Mouse (Mus musculus) midbrain, embryonic 15.5 days (tissue): Measurements from ENCODE around the gene D5Ertd579e. TPM values are rescaled to one million over a fixed set of nuclear protein-coding genes. Genes with fewer than 3 reads are reported as not detected.
"Not testable (repeated sequence)": the region's sequence is repeated elsewhere in the genome, so short reads cannot be mapped to it uniquely, and the experiment has no call there.

Source experiments
- ATAC-seq: fragments of 200-750 bp; cut with Nextera tagmentation; replicated peaks from 2 replicates; pipeline ENCODE4 v1.8.0; 2017; ENCODE audit warnings: moderate TSS enrichment
- H3K27ac ChIP-seq: fragments of 300-500 bp; sonication (generic); 2 replicates; pipeline ENCODE4 v1.5.1; 2015; ENCODE audit warnings: mild to moderate bottlenecking, inconsistent platforms
- H3K27me3 ChIP-seq: fragments of 300-500 bp; sonication (generic); replicated peaks from 2 replicates; pipeline ENCODE4 v1.6.1; 2015; ENCODE audit warnings: inconsistent platforms
- H3K36me3 ChIP-seq: fragments of 300-500 bp; sonication (generic); replicated peaks from 2 replicates; pipeline ENCODE4 v1.6.1; 2015; ENCODE audit warnings: inconsistent platforms
- H3K4me1 ChIP-seq: fragments of 300-500 bp; sonication (generic); 2 replicates; pipeline ENCODE4 v1.6.1; 2015; ENCODE audit warnings: inconsistent platforms
- H3K4me2 ChIP-seq: fragments of 300-500 bp; sonication (generic); 2 replicates; pipeline ENCODE4 v1.6.1; 2015; ENCODE audit warnings: inconsistent platforms, mild to moderate bottlenecking, moderate library complexity
- H3K4me3 ChIP-seq: fragments of 300-500 bp; sonication (generic); 2 replicates; pipeline ENCODE4 v1.5.1; 2015; ENCODE audit warnings: mild to moderate bottlenecking, inconsistent platforms
- H3K9ac ChIP-seq: fragments of 300-500 bp; sonication (generic); 2 replicates; pipeline ENCODE4 v1.6.1; 2015; ENCODE audit warnings: mild to moderate bottlenecking, inconsistent platforms
- H3K9me3 ChIP-seq: fragments of 300-500 bp; sonication (generic); 2 replicates; pipeline ENCODE4 v1.6.1; 2016; ENCODE audit warnings: inconsistent platforms
- WGBS: fragments of 180-500 bp; shearing (Covaris S2); methylation state at CpG from one replicate; pipeline ENCODE4 v1.1.7; 2015; ENCODE audit warnings: mixed read lengths; 5-methylcytosine and 5-hydroxymethylcytosine counted together
- polyA plus RNA-seq: library from polyadenylated mRNA; unstranded; fragments of >200 nt; fragmentation: Nextera tagmentation; extraction: Ambion mirVana; gene quantifications from 2 replicates; pipeline ENCODE4 v1.2.1, GENCODE M21; 2015

Gene D5Ertd579e
- polyA plus RNA-seq, 1 experiment from 2014 or later, result 44.0 TPM

DNA sequence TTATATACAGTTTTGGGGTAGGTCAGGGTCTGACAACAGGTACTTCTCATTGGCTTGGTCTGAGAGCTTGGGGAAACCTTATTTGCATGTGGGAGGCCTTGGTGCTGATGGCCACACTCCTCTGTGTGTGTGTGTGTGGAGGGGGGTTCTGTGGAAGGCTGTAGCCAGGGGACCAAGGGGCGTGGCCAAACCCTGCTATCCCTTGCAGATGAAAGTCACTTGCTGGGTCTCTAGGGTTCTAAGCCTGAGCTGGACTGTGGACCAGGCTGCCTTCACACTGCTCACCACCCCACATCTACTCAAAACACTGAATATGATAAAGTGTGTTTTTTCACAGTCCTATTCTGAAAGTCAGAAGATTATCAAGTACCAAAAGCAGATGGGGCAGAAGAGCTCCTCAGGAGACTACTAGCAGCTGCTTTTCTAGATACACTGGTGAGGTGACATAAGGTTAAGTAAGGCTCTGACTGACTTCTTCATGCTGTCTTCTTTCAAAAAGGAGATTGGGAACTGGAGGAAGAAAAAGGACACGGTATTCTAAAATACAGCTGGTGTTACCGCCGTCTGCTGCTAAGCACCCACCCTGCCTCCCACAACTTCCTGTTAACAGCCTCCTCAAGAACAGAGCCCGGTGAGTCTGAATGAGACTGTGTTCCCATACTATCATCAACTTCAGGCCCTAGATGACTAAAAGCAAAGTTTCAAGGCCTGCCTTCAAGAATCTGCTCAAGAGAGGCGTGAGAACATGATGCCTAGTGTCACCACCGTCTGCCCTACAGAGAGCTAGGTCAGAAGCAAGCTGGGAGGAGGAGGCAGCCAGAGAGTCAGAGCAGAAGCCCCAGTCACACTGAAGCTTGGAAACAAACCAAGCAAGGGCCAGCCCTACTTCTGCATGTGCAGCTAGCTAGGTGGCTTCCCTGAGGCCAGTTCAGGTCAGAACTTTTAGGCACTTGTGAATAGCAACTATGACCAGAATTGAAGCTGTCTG is 26.5 kb downstream of the D5Ertd579e start:
- ATAC-seq, result no peak
- Histone ChIP-seq H3K9ac (no peak overlapping the region), H3K9me3 (no peaks in the 10 kb centered on the region), H3K36me3 (peaks cover 7% of the 10 kb centered on the region; the same call in 1 of the 2 replicates), H3K4me3 (no peak overlapping the region), H3K4me1 (no peaks in the 10 kb centered on the region), H3K27ac (no peak overlapping the region), H3K4me2 (no peak overlapping the region), H3K27me3 (no peaks in the 10 kb centered on the region)
- 85% methylated on average over 7 of the region's 7 CpGs for WGBS

DNA sequence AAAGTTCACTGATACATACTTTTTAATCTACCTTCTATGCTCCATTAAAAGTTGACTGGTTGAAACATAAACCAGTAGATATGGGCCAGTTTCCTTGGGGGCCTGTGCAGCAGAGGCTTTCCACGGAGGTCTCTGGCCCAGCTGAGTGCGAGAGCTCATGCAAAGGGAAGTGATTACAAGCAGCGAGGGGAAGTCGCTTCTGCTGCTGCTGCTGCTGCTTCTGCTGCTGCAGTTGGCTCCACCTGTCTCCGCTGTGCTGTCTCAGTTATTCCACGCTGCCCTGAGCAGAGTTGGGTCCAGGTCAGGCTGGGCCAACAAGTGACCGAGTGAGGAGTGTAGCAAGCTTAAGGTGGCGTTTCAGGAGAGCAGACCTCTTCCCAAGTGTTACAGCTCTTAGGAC is 27.3 kb downstream of the D5Ertd579e start:
- Histone ChIP-seq H3K4me1 (no peaks in the 10 kb centered on the region), H3K4me3 (no peak overlapping the region), H3K27me3 (no peaks in the 10 kb centered on the region), H3K36me3 (peaks cover 7% of the 10 kb centered on the region; the same call in 1 of the 2 replicates), H3K4me2 (no peak overlapping the region), H3K9me3 (no peaks in the 10 kb centered on the region), H3K9ac (no peak overlapping the region), H3K27ac (no peak overlapping the region)
- no peak for ATAC-seq
- WGBS, result 95% methylated on average over 8 of the region's 8 CpGs

- ATAC-seq, H3K4me2 ChIP-seq, H3K4me1 ChIP-seq, H3K9ac ChIP-seq, H3K27ac ChIP-seq, H3K27me3 ChIP-seq, H3K9me3 ChIP-seq, H3K36me3 ChIP-seq, H3K4me3 ChIP-seq: not testable (repeated sequence)
- WGBS, result 94% methylated on average over 2 of the region's 2 CpGs
Measured at GRCm38 (mm10) chr5:36667986-36668385, 27.8 kb downstream of the D5Ertd579e start.

DNA sequence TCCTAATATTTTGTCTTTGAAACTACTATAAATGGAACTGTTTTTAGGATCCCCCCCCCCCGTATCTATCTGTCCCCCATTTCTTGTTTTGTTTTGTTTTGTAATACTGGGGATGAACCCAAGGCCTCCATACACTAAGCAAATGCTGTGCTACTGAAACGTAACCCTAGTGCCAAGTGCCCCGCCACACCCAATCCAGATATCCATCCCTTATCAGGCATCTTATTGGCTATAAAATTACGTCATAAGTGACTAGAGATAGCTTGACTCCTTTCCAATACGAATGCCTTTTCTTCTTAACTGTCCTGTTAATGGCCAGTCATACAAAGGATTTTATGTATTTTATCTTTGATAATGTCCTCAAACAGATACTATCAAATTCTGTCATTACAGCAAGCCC is 28.7 kb downstream of the D5Ertd579e start:
- no peaks in the 10 kb centered on the region for H3K4me1 ChIP-seq
- no peak overlapping the region for H3K4me2 ChIP-seq
- H3K4me3 ChIP-seq, result no peak overlapping the region
- H3K27me3 ChIP-seq, result no peaks in the 10 kb centered on the region
- ATAC-seq, result no peak
- no peak overlapping the region for H3K27ac ChIP-seq
- no peak overlapping the region for H3K9ac ChIP-seq
- 91% methylated on average over 5 of the region's 5 CpGs for WGBS
- no peaks in the 10 kb centered on the region for H3K9me3 ChIP-seq
- peaks cover 7% of the 10 kb centered on the region; the same call in 1 of the 2 replicates for H3K36me3 ChIP-seq

GRCm38 (mm10) chr5:36666699-36667098 is 29.1 kb downstream of the D5Ertd579e start:
- not testable (repeated sequence) for H3K4me2 ChIP-seq, H3K36me3 ChIP-seq, H3K9ac ChIP-seq, ATAC-seq, H3K4me3 ChIP-seq, H3K27me3 ChIP-seq, H3K4me1 ChIP-seq, H3K9me3 ChIP-seq, H3K27ac ChIP-seq
- 93% methylated on average over 2 of the region's 2 CpGs for WGBS

- WGBS, result 81% methylated on average over 2 of the region's 2 CpGs
- Histone ChIP-seq H3K27ac (no peak overlapping the region), H3K9ac (no peak overlapping the region), H3K27me3 (no peaks in the 10 kb centered on the region), H3K9me3 (no peaks in the 10 kb centered on the region), H3K4me3 (no peak overlapping the region), H3K36me3 (0 out of 2 replicates have a peak, but pooled peaks cover 3% of the 10 kb centered on the region), H3K4me1 (no peaks in the 10 kb centered on the region), H3K4me2 (no peak overlapping the region)
- ATAC-seq, result no peak
Measured at GRCm38 (mm10) chr5:36663329-36663728, 32.5 kb downstream of the D5Ertd579e start.

DNA sequence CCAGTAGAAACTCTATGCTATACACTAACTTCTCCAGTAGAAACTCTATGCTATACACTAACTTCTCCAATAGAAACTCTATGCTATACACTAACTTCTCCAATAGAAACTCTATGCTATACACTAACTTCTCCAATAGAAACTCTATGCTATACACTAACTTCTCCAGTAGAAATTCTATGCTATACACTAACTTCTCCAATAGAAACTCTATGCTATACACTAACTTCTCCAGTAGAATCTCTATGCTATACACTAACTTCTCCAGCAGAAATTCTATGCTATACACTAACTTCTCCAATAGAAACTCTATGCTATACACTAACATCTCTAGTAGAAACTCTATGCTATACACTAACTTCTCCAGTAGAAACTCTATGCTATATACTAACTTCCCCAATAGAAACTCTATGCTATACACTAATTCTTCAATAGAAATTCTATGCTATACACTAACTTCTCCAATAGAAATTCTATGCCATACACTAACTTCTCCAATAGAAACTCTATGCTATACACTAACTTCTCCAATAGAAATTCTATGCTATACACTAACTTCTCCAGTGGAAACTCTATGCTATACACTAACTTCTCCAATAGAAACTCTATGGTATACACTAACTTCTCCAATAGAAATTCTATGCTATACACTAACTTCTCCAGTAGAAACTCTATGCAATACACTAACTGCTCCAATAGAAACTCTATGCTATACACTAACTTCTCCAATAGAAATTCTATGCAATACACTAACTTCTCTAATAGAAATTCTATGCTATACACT is 34.7 kb downstream of the D5Ertd579e start:
- not testable (repeated sequence) for H3K27me3 ChIP-seq, H3K36me3 ChIP-seq, H3K9ac ChIP-seq, H3K4me2 ChIP-seq, H3K9me3 ChIP-seq, H3K27ac ChIP-seq, H3K4me1 ChIP-seq, H3K4me3 ChIP-seq, ATAC-seq

- 79% methylated on average over 5 of the region's 5 CpGs for WGBS
- Histone ChIP-seq H3K9me3 (no peaks in the 10 kb centered on the region), H3K4me1 (0 out of 2 replicates have a peak, but pooled peaks cover 3% of the 10 kb centered on the region), H3K27ac (no peak overlapping the region), H3K9ac (no peak overlapping the region), H3K27me3 (no peaks in the 10 kb centered on the region), H3K4me3 (no peak overlapping the region), H3K4me2 (no peak overlapping the region), H3K36me3 (0 out of 2 replicates have a peak, but pooled peaks cover 3% of the 10 kb centered on the region)
- ATAC-seq, result no peak
Measured at GRCm38 (mm10) chr5:36625612-36626011, 70.2 kb downstream of the D5Ertd579e start.

DNA sequence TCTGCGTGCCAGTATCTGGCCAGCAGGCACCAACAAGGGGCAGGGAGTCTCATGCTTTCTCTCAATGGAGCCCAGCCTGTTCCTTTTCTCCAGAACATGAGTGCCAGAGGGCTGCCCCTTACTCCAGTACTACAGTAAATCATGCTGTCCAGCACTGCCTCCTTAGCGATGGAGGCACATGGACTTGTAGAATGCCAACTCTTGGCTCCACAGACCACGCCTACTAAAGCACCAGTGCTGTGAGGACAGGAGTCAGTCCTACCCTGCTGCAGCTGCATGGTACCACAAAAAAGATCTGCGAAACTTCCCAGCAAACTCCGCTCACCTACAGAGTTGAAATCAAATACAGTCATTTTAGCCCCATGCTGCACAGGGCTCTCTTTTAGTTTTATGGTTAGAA is 72.2 kb downstream of the D5Ertd579e start:
- Histone ChIP-seq H3K9ac (no peak overlapping the region), H3K4me1 (0 out of 2 replicates have a peak, but pooled peaks cover 3% of the 10 kb centered on the region), H3K27ac (no peak overlapping the region), H3K4me3 (no peak overlapping the region), H3K27me3 (no peaks in the 10 kb centered on the region), H3K9me3 (no peaks in the 10 kb centered on the region), H3K4me2 (no peak overlapping the region), H3K36me3 (0 out of 2 replicates have a peak, but pooled peaks cover under 1% of the 10 kb centered on the region)
- WGBS, result 91% methylated on average over 5 of the region's 5 CpGs
- ATAC-seq, result no peak

DNA sequence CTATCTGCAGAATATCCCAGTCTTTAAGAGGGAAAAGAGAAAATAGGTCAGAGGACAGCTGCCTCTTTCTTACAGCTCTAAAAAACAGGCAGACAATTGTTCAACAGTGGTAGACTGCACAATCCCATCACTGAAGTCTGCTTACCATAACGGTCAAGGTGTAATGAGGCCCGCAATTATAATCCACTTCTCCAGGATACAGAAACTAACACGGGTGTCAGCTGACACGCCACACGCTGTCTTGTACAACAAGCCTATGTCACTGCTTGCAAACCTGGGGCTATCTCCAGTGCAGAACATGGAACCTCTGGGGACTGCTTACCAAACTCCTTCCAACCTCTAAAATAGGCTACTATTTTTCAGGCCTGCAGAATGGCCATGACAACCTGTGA is 74.8 kb downstream of the D5Ertd579e start:
- Histone ChIP-seq H3K27ac (no peak overlapping the region), H3K9me3 (no peaks in the 10 kb centered on the region), H3K4me3 (no peak overlapping the region), H3K9ac (no peak overlapping the region), H3K27me3 (no peaks in the 10 kb centered on the region), H3K4me1 (0 out of 2 replicates have a peak, but pooled peaks cover 3% of the 10 kb centered on the region), H3K4me2 (no peak overlapping the region), H3K36me3 (peaks cover 12% of the 10 kb centered on the region)
- no peak for ATAC-seq
- WGBS, result 81% methylated on average over 5 of the region's 5 CpGs

GRCm38 (mm10) chr5:36620409-36621057 is 75.3 kb downstream of the D5Ertd579e start:
- ATAC-seq, result no peak
- H3K27ac ChIP-seq, result no peak overlapping the region
- 0 out of 2 replicates have a peak, but pooled peaks cover 3% of the 10 kb centered on the region for H3K4me1 ChIP-seq
- no peaks in the 10 kb centered on the region for H3K27me3 ChIP-seq
- peaks cover 18% of the 10 kb centered on the region for H3K36me3 ChIP-seq
- H3K9me3 ChIP-seq, result no peaks in the 10 kb centered on the region
- H3K4me3 ChIP-seq, result no peak overlapping the region
- WGBS, result 88% methylated on average over 8 of the region's 8 CpGs
- no peak overlapping the region for H3K4me2 ChIP-seq
- H3K9ac ChIP-seq, result no peak overlapping the region

GRCm38 (mm10) chr5:36618890-36619289 is 76.9 kb downstream of the D5Ertd579e start:
- Histone ChIP-seq H3K36me3 (peaks cover 31% of the 10 kb centered on the region), H3K9ac (no peak overlapping the region), H3K27me3 (no peaks in the 10 kb centered on the region), H3K27ac (no peak overlapping the region), H3K4me1 (0 out of 2 replicates have a peak, but pooled peaks cover 3% of the 10 kb centered on the region), H3K9me3 (no peaks in the 10 kb centered on the region), H3K4me3 (no peak overlapping the region), H3K4me2 (no peak overlapping the region)
- WGBS, result 90% methylated on average over 5 of the region's 5 CpGs
- no peak for ATAC-seq
